Mouse (Mus musculus) cerebellum, adult 11 months (tissue): ENCODE results near the gene Myoz2.

Source experiments
- DNase-seq: peaks from one replicate; pipeline ENCODE4 v3.0.0; 2022

Myoz2 gene

GRCm38 (mm10) chr3:123001053-123001452 lies 33.8 kb downstream of the Myoz2 start:
- DNase-seq: no peak

DNA sequence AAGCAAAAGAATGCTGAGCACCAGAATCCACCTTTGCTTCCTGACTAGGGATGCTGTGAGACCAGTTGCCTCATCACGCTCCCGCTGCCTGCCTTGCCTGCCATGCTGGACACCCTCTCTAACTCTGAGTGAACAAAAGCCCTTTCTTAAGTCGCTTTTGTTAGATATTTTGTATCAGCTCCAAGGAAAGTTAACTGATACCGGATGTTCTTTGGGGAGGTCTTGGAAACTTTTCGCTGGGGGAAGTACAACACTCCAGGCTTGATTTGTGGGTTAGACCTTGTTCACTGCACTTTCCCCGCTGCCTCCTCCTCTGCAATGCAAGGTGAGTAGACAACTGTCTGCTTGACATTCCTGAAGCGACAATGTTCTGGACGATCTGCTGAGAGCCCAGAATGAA lies 36.3 kb downstream of the Myoz2 start:
- DNase-seq: no peak

DNA sequence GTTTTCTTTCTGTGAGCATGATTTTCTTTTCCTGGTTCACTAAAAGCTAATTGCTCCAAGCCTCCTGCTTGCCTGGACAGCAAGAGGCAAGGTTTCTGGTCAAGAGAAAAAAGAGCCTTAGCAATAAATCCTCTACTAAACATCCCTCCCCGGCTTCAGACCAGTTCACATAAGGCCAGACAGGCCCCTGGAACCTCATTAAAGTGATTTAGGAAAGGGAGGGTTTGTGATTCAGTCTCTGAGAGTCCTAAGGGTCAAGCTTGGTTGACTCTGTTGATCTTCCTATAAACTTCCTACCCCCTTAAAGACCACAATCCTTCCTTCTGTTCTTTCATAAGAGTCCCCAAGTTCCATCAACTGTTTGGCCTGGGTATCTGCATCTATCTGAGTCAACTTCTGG lies 37.8 kb downstream of the Myoz2 start:
- DNase-seq: no peak

GRCm38 (mm10) chr3:122986906-122987305 lies 47.9 kb downstream of the Myoz2 start:
- DNase-seq: no peak

- DNase-seq: no peak
Measured at GRCm38 (mm10) chr3:122986386-122986785, 48.4 kb downstream of the Myoz2 start.

DNA sequence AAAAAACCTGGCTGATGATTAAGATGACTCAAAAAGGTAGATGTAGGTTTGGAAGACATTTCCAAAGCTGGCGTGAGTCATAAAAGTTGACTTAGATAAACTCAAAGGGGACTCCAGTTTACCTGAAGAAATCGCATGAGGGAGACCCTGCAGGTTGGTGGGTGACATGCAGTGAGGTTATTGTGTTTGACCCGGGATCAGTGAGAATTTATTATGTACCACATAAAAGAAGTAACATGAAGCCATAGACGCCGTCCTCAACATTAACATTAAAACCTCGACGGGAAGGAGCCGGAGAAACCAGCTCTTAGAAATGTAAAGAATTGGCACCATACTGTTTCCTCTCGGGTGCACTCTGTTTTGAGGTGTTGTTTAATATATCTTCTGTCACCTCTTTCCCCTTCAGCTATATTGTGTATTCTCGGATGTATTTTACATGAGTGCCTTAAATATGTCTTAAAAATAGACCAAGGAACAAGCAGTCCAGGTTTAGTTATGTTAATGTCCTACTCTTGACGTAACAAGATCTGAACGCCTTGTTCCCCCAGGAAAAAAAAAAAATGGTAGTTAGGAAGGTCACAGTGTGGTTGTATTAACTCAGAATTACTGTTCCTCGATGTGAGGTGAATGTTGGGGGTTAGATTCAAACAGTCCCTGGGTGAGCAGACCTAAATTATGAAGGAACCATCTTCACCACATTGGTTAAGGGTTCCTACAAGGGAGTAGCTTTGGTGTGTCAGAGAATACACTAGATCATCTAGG lies 49.5 kb downstream of the Myoz2 start:
- DNase-seq: no peak

DNA sequence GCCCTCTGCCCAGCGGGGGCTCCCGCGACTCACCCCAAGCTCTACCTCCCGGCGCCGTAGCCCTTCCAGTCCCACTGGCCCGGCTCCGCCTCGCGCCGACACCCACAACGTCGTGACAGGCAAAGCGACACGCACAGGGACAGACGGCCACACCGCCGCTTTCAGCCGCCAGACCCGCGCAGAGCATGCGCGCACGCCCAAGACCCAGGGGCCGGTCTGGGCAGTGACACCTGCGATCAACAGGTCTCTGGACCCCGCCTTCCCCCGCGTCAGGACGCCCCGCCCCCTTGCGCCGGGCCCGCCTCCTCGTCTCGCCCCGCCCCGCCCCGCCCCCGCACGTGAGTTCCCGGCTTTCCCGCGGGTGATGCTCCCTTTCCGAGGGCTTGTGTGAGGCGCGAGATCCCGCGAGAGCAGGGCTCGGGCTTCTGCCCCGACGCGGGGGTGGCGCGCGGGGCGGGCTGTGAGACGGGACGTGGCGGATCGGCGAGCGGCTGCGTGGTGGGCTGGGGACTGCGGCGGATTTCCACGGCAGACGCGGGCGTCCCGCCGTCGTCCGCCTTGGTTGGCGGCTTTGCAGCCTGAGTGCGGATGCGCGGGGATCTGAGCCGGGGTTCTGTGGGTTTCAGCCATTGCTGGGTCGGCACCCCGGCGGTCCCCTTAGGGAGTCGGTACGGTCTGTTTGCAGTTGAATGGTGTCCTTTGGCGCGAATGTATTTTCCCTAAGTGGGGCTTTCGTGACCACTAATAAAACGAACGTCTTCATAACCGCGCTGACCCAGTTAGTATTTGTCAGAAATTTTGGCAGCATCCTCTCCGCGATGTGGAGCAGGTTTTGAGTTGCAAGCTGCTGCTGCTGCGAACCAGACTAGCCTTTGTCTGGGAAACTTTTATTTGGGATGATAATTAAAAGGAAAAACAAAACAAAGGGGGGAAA lies 50.3 kb downstream of the Myoz2 start, which contains the start of gene Usp53:
Gene Usp53 (minus strand): TSS at position 262 of the 934 bp plus-strand sequence.
- peak; percentile 92 for DNase-seq

DNA sequence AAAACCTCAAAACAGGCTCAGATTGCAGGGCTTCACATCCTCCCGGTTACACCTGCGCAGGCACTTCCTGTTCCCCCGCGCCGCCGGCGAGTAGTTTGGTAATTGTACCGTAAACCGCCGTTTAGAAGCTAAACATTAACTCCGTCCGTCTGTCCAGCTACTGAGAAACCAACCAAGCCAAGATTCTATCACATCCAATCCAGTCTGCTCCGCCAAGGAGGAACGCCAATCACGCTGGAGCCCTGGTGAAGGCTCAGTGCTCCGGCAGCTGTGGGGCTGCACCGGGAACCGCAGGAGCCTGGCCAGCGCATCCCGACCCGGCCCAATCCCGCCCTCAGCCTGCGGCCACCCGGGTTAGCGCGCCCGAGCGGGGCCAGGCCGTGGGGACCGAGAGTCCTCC lies 51.0 kb downstream of the Myoz2 start:
- no peak for DNase-seq

GRCm38 (mm10) chr3:122975964-122976363 lies 58.9 kb downstream of the Myoz2 start:
- DNase-seq: no peak

DNA sequence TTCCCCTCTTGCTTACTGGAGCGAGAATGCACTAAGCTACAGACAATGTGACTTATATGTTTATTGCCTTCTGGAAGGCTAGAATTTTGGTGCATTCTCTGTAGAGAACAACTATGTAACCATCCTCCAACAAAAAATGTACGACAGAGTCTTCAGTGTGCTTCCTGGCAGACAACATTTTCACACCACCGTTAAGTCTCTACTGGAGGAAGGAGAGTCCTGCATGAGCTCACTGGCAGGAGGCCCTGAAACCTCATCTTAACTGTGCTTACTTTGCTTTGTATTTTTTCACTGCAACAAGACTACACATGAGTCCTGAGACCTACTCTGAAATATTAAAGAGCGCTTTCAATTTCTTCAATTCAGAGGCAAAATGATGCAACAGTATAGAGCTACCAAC lies 59.5 kb downstream of the Myoz2 start:
- DNase-seq: no peak

DNA sequence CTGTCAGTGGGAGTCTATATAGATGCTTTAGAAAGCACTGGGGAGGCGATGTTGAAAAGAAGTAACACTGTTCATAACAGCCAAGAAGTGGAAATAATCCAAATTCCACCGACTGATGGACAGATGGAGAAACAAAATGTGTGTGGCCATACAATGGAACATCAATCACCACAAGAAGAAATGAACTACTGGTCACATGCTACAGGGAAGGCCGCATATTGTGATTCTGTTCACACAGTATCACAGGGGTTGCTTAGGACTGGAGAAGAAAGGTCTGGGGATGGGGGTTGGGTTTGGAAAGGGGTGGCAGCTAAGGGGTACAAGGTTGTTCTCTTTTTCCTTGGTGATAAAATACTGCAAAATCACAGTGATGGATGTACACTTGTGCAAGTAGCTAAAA lies 60.0 kb downstream of the Myoz2 start:
- no peak for DNase-seq

DNA sequence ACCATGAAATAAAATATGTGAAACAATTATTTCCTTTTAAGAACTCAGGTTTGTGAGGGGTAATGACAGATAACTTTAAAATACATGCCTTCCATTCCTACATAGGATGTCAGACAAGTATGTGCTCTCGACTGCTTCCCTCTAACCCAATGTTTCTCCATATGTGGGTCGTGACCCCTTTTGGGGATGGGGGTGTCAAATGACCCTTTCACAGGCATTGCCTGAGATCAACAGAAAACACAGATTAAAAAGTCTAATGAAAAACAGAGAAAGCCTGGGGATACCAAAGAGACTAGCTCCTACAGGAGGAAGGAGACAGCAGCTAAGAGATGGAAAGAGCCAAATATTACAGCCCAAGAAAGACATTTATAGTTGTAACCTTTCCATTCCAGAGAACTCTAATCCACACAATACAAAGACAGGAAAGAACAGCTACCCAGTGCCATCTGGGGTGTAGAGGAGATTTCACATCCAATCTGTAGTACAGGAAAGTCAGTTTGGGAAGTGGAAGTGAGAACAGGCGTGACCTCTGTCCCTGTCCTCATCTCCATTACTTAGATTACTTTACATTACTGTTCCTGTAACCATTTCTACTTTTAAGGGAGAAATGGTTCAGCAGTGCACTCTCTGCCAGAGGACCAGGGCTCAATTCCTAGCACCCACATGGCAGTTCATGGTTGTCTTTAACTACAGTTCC lies 62.5 kb downstream of the Myoz2 start:
- DNase-seq: no peak

- no peak for DNase-seq
Measured at GRCm38 (mm10) chr3:122968391-122968790, 66.4 kb downstream of the Myoz2 start.

GRCm38 (mm10) chr3:122964301-122964700 lies 70.5 kb downstream of the Myoz2 start:
- DNase-seq: no peak
